Mouse (Mus musculus) intestine, embryonic 14.5 days (tissue): ENCODE results near the gene Zfp870. TPM values are rescaled to one million over a fixed set of nuclear protein-coding genes. Genes with fewer than 3 reads are reported as not detected.
A peak's percentile ranks its signal among the peaks of the same experiment; 100 is the strongest.

ENCODE experiments used
- ATAC-seq: fragments of 200-750 bp; cut with Nextera tagmentation; replicated peaks from 2 replicates; pipeline ENCODE4 v1.8.0; 2017; ENCODE audit warnings: low read depth, moderate number of reproducible peaks, moderate TSS enrichment, moderate library complexity; ENCODE audit not compliant: low FRiP score, low TSS enrichment
- DNase-seq: peaks from one replicate; pipeline ENCODE4 v3.0.0-alpha.2; 2018; ENCODE audit warnings: low spot score
- H3K27ac ChIP-seq: fragments of 300-500 bp; sonication (generic); 2 replicates; pipeline ENCODE4 v1.5.1; 2014; ENCODE audit warnings: low read depth, mild to moderate bottlenecking, control low read depth
- H3K27me3 ChIP-seq: fragments of 300-500 bp; sonication (generic); replicated peaks from 2 replicates; pipeline ENCODE4 v1.6.1; 2014; ENCODE audit warnings: low read length, control low read depth; ENCODE audit not compliant: control insufficient read depth, insufficient read depth
- H3K36me3 ChIP-seq: fragments of 300-500 bp; sonication (generic); 2 replicates; pipeline ENCODE4 v1.6.1; 2014; ENCODE audit warnings: low read length, control low read depth; ENCODE audit not compliant: control insufficient read depth, insufficient read depth
- H3K4me1 ChIP-seq: fragments of 300-500 bp; sonication (generic); replicated peaks from 2 replicates; pipeline ENCODE4 v1.6.1; 2014; ENCODE audit warnings: low read length, control low read depth, mixed read lengths; ENCODE audit not compliant: control insufficient read depth, insufficient read depth
- H3K4me2 ChIP-seq: fragments of 300-500 bp; sonication (generic); 2 replicates; pipeline ENCODE4 v1.6.1; 2014; ENCODE audit warnings: low read length
- H3K4me3 ChIP-seq: fragments of 300-500 bp; sonication (generic); 2 replicates; pipeline ENCODE4 v1.5.1; 2014; ENCODE audit warnings: low read depth, low read length, control low read depth, mixed read lengths
- H3K9ac ChIP-seq: fragments of 300-500 bp; sonication (generic); 2 replicates; pipeline ENCODE4 v1.6.1; 2014; ENCODE audit warnings: mild to moderate bottlenecking, low read length
- H3K9me3 ChIP-seq: fragments of 300-500 bp; sonication (generic); 2 replicates; pipeline ENCODE4 v1.6.1; 2016; ENCODE audit warnings: low read length, control low read depth; ENCODE audit not compliant: control insufficient read depth
- WGBS: fragments of 180-500 bp; shearing (Covaris S2); extraction: QIAGEN DNeasy Blood & Tissue Kit; methylation state at CpG from one replicate; pipeline ENCODE4 v1.1.7; 2014; 5-methylcytosine and 5-hydroxymethylcytosine counted together
- polyA plus RNA-seq: library from polyadenylated mRNA; unstranded; fragments of >200 nt; fragmentation: Nextera tagmentation; extraction: Ambion mirVana; gene quantifications from 2 replicates; pipeline ENCODE4 v1.2.1, GENCODE M21; 2014

Gene Zfp870
- polyA plus RNA-seq, 1 experiment from 2014 or later = 6.7 TPM

DNA sequence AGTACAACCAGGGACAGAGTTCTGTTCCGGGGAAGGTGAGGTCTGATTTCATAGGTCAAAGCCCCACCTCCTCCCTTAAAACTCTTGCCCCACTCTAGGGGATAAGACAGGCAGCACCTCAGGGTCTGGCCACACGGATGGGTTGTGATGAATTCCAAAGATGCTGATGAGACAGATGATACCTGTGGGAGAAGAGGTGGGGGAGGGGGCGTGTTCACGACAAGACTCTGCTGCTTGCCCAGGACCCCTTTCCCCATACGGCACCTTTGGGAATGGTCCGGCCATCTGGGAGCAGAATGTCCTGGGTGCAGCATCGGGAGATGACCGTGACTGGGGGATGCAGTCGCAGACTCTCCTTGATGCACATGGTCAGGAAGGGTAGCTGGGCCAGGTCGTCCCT is 14.7 kb upstream of the Zfp870 start:
- WGBS = 81% methylated on average over 10 of the region's 10 CpGs
- Histone ChIP-seq H3K4me3 (no peak overlapping the region), H3K4me2 (no peak overlapping the region), H3K4me1 (no peaks in the 10 kb centered on the region), H3K27ac (no peak overlapping the region), H3K36me3 (no peaks in the 10 kb centered on the region), H3K27me3 (peaks cover 5% of the 10 kb centered on the region; the same call in 1 of the 2 replicates), H3K9ac (no peak overlapping the region), H3K9me3 (no peaks in the 10 kb centered on the region)
- no peak for DNase-seq
- no peak for ATAC-seq

DNA sequence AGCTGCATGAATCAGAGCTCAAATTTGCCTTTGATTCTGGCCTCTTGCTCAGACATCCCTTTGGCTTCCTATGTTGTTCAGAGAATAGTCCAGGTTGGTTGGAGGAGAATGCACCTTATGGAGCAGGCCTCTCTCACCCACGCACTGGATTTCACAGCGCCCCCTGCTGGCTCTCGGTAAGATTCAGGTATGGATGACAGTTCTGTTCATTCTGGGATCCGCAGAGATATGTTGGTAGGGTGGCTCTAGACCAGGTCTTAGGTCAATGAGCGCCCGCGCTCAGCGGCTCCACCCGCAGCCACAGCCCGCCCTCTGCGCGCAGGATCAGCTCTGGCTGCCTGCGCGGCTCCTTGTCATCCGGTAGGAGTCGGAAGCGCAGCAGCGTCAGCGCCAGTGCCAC is 13.8 kb upstream of the Zfp870 start:
- peaks cover 5% of the 10 kb centered on the region; the same call in 1 of the 2 replicates for H3K27me3 ChIP-seq
- H3K4me3 ChIP-seq = no peak overlapping the region
- H3K4me1 ChIP-seq = no peaks in the 10 kb centered on the region
- no peak for ATAC-seq
- no peaks in the 10 kb centered on the region for H3K9me3 ChIP-seq
- H3K27ac ChIP-seq = no peak overlapping the region
- H3K9ac ChIP-seq = no peak overlapping the region
- DNase-seq = peak; percentile 77
- H3K4me2 ChIP-seq = peak overlapping the region; percentile 33; the same call in 1 of the 2 replicates
- WGBS = 8% methylated on average over 19 of the region's 19 CpGs
- H3K36me3 ChIP-seq = no peaks in the 10 kb centered on the region

DNA sequence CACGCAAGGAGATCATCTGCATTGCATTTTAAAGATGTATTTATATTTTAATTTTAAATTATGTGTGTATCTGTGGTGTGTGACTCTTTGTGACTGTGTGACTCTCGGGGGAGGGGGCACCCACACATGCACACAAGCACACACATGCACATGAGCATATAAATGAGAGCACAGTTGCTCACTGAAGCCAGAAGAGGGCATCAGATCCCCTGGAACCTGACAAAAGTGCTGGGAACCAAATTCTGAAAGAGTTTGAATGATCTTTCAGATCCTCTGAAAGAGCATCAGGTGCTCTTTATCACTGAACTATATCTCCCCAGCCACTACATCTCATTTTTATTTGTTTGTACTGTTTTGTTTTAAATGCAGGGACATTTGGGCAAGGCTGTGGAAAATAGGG is 13.0 kb upstream of the Zfp870 start:
- Histone ChIP-seq H3K4me1 (no peaks in the 10 kb centered on the region), H3K4me2 (no peak overlapping the region), H3K9me3 (no peaks in the 10 kb centered on the region), H3K27me3 (peaks cover 5% of the 10 kb centered on the region; the same call in 1 of the 2 replicates), H3K27ac (no peak overlapping the region), H3K9ac (no peak overlapping the region), H3K4me3 (no peak overlapping the region), H3K36me3 (no peaks in the 10 kb centered on the region)
- 58% methylated on average over 2 of the region's 2 CpGs for WGBS
- ATAC-seq (no peak), DNase-seq (no peak)

DNA sequence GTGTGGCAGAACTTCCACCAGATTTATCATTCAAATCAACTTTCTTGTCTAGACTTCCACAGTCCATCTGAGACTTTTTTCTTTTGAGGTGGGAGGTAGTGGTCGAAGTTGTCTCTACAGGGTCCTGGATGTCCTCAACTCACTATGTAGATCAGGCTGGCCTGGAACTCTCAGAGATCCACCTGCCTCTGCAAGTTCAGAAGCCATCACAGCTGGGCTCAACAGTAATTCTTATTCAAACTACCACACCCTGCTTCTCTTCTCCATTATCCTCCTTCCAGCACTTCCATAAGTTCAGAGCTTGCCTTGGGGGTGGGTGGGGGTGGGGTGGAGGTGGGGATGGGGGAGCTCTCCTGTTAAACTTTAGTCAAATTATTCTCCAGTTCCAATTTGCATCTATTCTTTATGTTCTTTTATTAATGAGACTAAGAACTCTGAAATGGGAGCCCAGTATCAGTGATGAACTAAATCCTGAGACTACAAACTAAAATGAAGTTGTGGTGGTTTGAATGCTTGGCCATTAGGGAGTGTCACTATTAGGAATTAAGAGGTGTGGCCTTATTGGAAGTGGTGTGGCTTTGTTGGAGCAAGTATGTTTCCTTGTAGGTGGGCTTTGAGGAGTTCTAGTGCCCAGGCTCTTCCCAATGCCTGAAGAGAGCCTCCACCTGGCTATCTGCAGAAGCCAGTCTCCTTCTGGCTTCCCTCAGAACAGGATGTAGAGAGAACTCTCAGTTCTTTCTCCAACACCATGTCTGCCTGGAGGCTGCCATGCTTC is 10.5 kb upstream of the Zfp870 start:
- DNase-seq = no peak
- H3K27ac ChIP-seq = no peak overlapping the region
- no peak overlapping the region for H3K4me3 ChIP-seq
- H3K27me3 ChIP-seq = peaks cover 5% of the 10 kb centered on the region; the same call in 1 of the 2 replicates
- 71% methylated on average over 1 of the region's 1 CpGs for WGBS
- no peaks in the 10 kb centered on the region for H3K36me3 ChIP-seq
- H3K9me3 ChIP-seq = no peaks in the 10 kb centered on the region
- H3K9ac ChIP-seq = no peak overlapping the region
- no peaks in the 10 kb centered on the region for H3K4me1 ChIP-seq
- ATAC-seq = no peak
- H3K4me2 ChIP-seq = no peak overlapping the region

DNA sequence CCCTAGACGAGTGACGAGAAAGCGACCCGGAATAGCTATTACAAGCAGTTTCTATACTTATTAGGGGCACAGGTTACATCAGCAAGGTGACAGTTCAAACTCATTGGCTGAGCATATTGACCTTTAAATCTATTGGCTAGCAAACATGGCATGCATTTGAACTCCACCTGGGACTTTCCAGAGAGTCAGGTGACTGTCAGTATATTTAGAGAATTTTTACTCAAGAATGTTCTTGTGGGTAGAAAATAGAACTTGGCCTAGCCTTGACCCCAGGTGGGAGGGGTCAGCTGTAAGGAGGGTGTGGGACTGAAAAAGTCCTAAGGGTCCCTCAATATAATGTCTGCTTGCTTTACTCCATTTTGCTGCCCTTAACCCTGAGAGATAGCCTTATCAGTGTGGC is 4.0 kb upstream of the Zfp870 start:
- DNase-seq = no peak
- H3K4me1 ChIP-seq = peaks cover 4% of the 10 kb centered on the region
- H3K9me3 ChIP-seq = no peaks in the 10 kb centered on the region
- 86% methylated on average over 4 of the region's 4 CpGs for WGBS
- no peak overlapping the region for H3K4me2 ChIP-seq
- ATAC-seq = no peak
- H3K27ac ChIP-seq = no peak overlapping the region
- H3K27me3 ChIP-seq = no peaks in the 10 kb centered on the region
- no peak overlapping the region for H3K9ac ChIP-seq
- H3K36me3 ChIP-seq = no peaks in the 10 kb centered on the region
- H3K4me3 ChIP-seq = no peak overlapping the region

DNA sequence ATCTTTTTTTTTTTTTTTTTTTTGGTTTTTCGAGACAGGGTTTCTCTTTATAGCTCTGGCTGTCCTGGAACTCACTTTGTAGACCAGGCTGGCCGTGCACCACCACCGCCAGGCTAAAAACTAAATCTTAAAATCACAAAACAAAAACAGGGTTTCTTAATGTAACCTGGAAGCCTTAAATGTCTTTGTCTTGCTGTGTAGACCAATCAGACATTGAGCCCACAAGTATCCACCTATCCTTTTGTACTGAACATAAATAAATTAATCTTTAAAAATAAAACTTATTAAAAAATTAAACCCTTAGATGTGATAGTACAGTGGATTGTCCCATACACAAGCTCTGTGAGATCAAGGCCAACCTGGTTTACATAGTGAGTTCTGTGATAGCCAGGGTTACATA is 2.5 kb upstream of the Zfp870 start:
- 87% methylated on average over 3 of the region's 3 CpGs for WGBS
- Histone ChIP-seq H3K4me3 (no peak overlapping the region), H3K36me3 (no peaks in the 10 kb centered on the region), H3K4me1 (peaks cover 10% of the 10 kb centered on the region), H3K4me2 (no peak overlapping the region), H3K9me3 (no peaks in the 10 kb centered on the region), H3K27ac (no peak overlapping the region), H3K27me3 (no peaks in the 10 kb centered on the region), H3K9ac (no peak overlapping the region)
- DNase-seq = no peak
- ATAC-seq = no peak

DNA sequence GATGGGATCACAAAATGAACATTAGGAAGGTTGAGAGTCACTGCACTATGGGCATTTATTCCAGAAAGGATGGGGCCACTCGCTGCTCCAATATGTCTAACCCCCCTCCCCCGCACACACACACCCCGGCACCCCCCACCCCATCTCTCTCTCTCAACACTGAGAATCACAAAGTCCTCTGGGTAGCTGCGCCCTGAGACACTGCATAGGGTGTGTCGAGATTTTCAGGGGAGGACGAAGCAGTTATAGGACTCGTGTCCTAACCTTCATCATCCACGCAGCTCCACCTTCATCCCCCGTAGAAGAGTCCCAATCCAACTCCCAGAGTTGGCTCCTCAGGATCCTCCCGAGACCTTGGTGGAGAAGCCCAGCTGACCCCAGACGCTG is 597 bp downstream of the Zfp870 start:
- Histone ChIP-seq H3K4me2 (peak overlapping the region; percentile 77), H3K9ac (peak overlapping the region; percentile 74), H3K4me3 (peak overlapping the region; percentile 91), H3K36me3 (peaks cover 8% of the 10 kb centered on the region; the same call in 1 of the 2 replicates), H3K4me1 (peaks cover 10% of the 10 kb centered on the region), H3K27me3 (no peaks in the 10 kb centered on the region), H3K27ac (peak overlapping the region; percentile 88), H3K9me3 (no peaks in the 10 kb centered on the region)
- ATAC-seq (peak; percentile 50), DNase-seq (no peak)
- WGBS = 2% methylated on average over 11 of the region's 11 CpGs

DNA sequence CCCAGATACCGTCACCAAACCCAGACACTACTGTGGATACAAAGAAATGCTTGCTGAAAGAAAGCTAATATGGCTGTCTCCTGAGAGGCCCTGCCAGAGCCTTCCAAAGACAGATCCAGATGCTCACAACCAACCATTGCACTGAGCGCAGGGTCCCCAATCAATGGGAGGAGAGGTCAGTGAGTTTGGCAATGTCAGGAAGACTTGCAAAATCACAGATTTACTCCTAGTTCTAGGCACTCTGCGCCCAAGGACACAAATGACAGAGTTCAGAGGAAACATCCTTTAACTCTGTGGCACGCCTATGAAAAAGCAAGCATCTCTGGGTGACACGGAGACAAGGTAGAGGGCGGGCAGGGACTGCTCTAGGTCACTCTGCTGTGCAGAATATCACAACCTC is 1.8 kb downstream of the Zfp870 start:
- Histone ChIP-seq H3K4me2 (no peak overlapping the region), H3K9ac (no peak overlapping the region)
- WGBS = 92% methylated on average over 6 of the region's 6 CpGs

More for the DNA sequence above, 1.8 kb downstream of the Zfp870 start:
- Histone ChIP-seq H3K27me3 (no peaks in the 10 kb centered on the region), H3K9me3 (no peaks in the 10 kb centered on the region), H3K4me1 (peaks cover 10% of the 10 kb centered on the region), H3K4me3 (no peak overlapping the region), H3K36me3 (peaks cover 19% of the 10 kb centered on the region), H3K27ac (no peak overlapping the region)
- no peak for ATAC-seq
- DNase-seq = no peak
